Mouse (Mus musculus) lung, adult 2 months (tissue): ENCODE results near the gene Thada.

ENCODE experiments used
- CTCF ChIP-seq: fragments of 200-500 bp; IDR thresholded peaks from 2 replicates; pipeline ENCODE4 v1.5.1; 2011; ENCODE audit warnings: mild to moderate bottlenecking, low read length, control low read depth; ENCODE audit not compliant: insufficient read depth
- POLR2A ChIP-seq: fragments of 200-500 bp; IDR thresholded peaks from 2 replicates; pipeline ENCODE4 v1.6.1; 2011; ENCODE audit warnings: low read depth, mild to moderate bottlenecking, control low read depth, low read length, borderline replicate concordance; ENCODE audit errors: extremely low read depth

DNA sequence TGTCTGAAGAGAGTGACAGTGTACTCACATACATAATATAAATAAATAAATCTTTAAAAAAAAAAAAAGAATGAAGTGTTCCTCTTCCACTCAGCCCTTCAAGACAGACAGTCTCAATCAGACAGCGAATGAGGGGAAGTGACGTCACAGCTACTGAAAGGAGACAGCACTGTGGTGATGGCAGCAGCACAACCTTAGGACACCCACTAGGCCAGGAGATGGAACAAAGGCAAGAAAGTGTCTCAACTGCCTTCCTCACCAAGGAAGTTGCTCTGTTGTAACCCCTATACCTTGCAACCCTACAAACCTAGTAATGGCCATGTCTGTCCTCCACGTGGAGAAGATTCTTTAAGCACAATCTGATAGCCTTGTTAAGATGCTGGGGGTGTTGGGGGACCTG is 125.4 kb downstream of the Thada start:
- TF ChIP-seq POLR2A (no peak), CTCF (no peak)
